Mouse (Mus musculus) MEL (cell line): ENCODE measurements at regions not wholly inside any gene's neighbourhood (a gene's known extent, or its start where the extent isn't known, plus 50 kb on each side); places are given as distances from the start of the nearest gene placed in this dataset.

Source experiments
- DNase-seq: peaks from one replicate; pipeline ENCODE4 v3.0.0; 2011; ENCODE audit warnings: low read depth, low spot score
- H3K27ac ChIP-seq: 2 replicates; pipeline ENCODE4 v1.5.1; 2012; ENCODE audit warnings: low read depth, mild to moderate bottlenecking, control low read depth, low read length, moderate library complexity; ENCODE audit not compliant: control insufficient read depth
- H3K27me3 ChIP-seq, 2 experiments: fragments of 150-350 bp in 1 of 2; sonication (generic) in 1 of 2; 2 replicates each; pipeline ENCODE4 v1.6.1; 2012; ENCODE audit warnings: low read length in 2 of 2, mild to moderate bottlenecking in 2 of 2, improper control_type of control experiment in 1 of 2, moderate library complexity in 1 of 2; ENCODE audit not compliant: insufficient read depth in 2 of 2, control insufficient read depth in 1 of 2
- H3K36me3 ChIP-seq, 2 experiments: 2 replicates each; pipeline ENCODE4 v1.6.1; 2012 to 2014; ENCODE audit warnings: low read length in 2 of 2, improper control_type of control experiment in 1 of 2, inconsistent platforms in 1 of 2, mild to moderate bottlenecking in 1 of 2; ENCODE audit not compliant: insufficient read depth in 2 of 2, control insufficient read depth in 1 of 2
- H3K4me1 ChIP-seq, 2 experiments: fragments of 150-350 bp in 1 of 2; sonication (generic) in 1 of 2; 2 replicates each; pipeline ENCODE4 v1.6.1; 2012; ENCODE audit warnings: low read length in 2 of 2, improper control_type of control experiment in 1 of 2, mild to moderate bottlenecking in 1 of 2; ENCODE audit not compliant: insufficient read depth in 2 of 2, control insufficient read depth in 1 of 2
- H3K4me3 ChIP-seq, 2 experiments: fragments of 150-350 bp in 1 of 2; sonication (generic) in 1 of 2; 2 replicates each; pipeline ENCODE4 v1.5.1; 2012; ENCODE audit warnings: low read depth in 2 of 2, low read length in 2 of 2, mild to moderate bottlenecking in 2 of 2, moderate library complexity in 2 of 2, control low read depth in 1 of 2, improper control_type of control experiment in 1 of 2; ENCODE audit not compliant: control insufficient read depth in 1 of 2, insufficient read depth in 1 of 2
- H3K79me2 ChIP-seq: 2 replicates; pipeline ENCODE4 v1.6.1; 2012; ENCODE audit warnings: mild to moderate bottlenecking, low read length, moderate library complexity; ENCODE audit not compliant: control insufficient read depth, poor library complexity, insufficient read depth
- H3K9ac ChIP-seq: 2 replicates; pipeline ENCODE4 v1.6.1; 2012; ENCODE audit warnings: low read depth, mild to moderate bottlenecking, control low read depth, low read length, moderate library complexity; ENCODE audit not compliant: control insufficient read depth, poor library complexity, severe bottlenecking
- H3K9me3 ChIP-seq: fragments of 150-350 bp; sonication (generic); replicated peaks from 2 replicates; pipeline ENCODE4 v1.6.1; 2012; ENCODE audit warnings: mild to moderate bottlenecking, low read length, improper control_type of control experiment, moderate library complexity; ENCODE audit not compliant: insufficient read depth
- BHLHE40 ChIP-seq: IDR thresholded peaks from 2 replicates; pipeline ENCODE4 v1.6.1; 2012; ENCODE audit warnings: low read depth, mild to moderate bottlenecking, inconsistent platforms, low read length, improper control_type of control experiment, borderline replicate concordance
- CHD2 ChIP-seq: IDR thresholded peaks from 2 replicates; pipeline ENCODE4 v1.6.1; 2011; ENCODE audit warnings: low read length, improper control_type of control experiment
- CTCF ChIP-seq, 3 experiments: IDR thresholded peaks in 2 of 3; conservative IDR thresholded peaks in 1 of 3; 2 replicates each; pipeline ENCODE4 v1.5.1; 2011 to 2012; ENCODE audit warnings: low read length in 3 of 3, low read depth in 2 of 3, mild to moderate bottlenecking in 2 of 3, improper control_type of control experiment in 1 of 3, inconsistent platforms in 1 of 3, mixed read lengths in 1 of 3, moderate library complexity in 1 of 3; ENCODE audit not compliant: control insufficient read depth in 1 of 3, insufficient read depth in 1 of 3, poor library complexity in 1 of 3, severe bottlenecking in 1 of 3
- E2F4 ChIP-seq: IDR thresholded peaks from 2 replicates; pipeline ENCODE4 v1.6.1; 2011; ENCODE audit warnings: low read depth, low read length, improper control_type of control experiment, borderline replicate concordance
- EP300 ChIP-seq, 2 experiments: IDR thresholded peaks; 2 replicates each; pipeline ENCODE4 v1.6.1; 2011; ENCODE audit warnings: improper control_type of control experiment in 2 of 2, low read length in 2 of 2, low read depth in 1 of 2, mild to moderate bottlenecking in 1 of 2
- ETS1 ChIP-seq: IDR thresholded peaks from 2 replicates; pipeline ENCODE4 v1.6.1; 2012; ENCODE audit warnings: low read depth, mild to moderate bottlenecking, inconsistent platforms, low read length, improper control_type of control experiment, moderate library complexity
- GABPA ChIP-seq: IDR thresholded peaks from 2 replicates; pipeline ENCODE4 v1.6.1; 2012; ENCODE audit warnings: low read depth, mild to moderate bottlenecking, inconsistent platforms, low read length, improper control_type of control experiment, moderate library complexity
- MEF2A ChIP-seq: IDR thresholded peaks from 2 replicates; pipeline ENCODE4 v1.6.1; 2014; ENCODE audit warnings: low read depth, mild to moderate bottlenecking, inconsistent platforms, low read length, improper control_type of control experiment; ENCODE audit not compliant: poor library complexity, insufficient replicate concordance, severe bottlenecking; ENCODE audit errors: extremely low read depth
- MYC ChIP-seq: IDR thresholded peaks from 2 replicates; pipeline ENCODE4 v1.6.1; 2011; ENCODE audit warnings: low read depth, mild to moderate bottlenecking, low read length, improper control_type of control experiment, moderate library complexity
- POLR2A ChIP-seq, 2 experiments: IDR thresholded peaks; 2 replicates each; pipeline ENCODE4 v1.6.1; 2011 to 2012; ENCODE audit warnings: low read length in 2 of 2, mild to moderate bottlenecking in 2 of 2, control low read depth in 1 of 2, improper control_type of control experiment in 1 of 2, low read depth in 1 of 2, moderate library complexity in 1 of 2; ENCODE audit not compliant: control insufficient read depth in 1 of 2, insufficient read depth in 1 of 2, poor library complexity in 1 of 2
- RAD21 ChIP-seq: IDR thresholded peaks from 2 replicates; pipeline ENCODE4 v1.6.1; 2011; ENCODE audit warnings: mild to moderate bottlenecking, low read depth, low read length, improper control_type of control experiment
- TAL1 ChIP-seq: IDR thresholded peaks from 2 replicates; pipeline ENCODE4 v1.6.1; 2012; ENCODE audit warnings: mild to moderate bottlenecking, inconsistent platforms, low read length, moderate library complexity, mixed read lengths
- TCF12 ChIP-seq: IDR thresholded peaks from 2 replicates; pipeline ENCODE4 v1.6.1; 2014; ENCODE audit warnings: low read depth, mild to moderate bottlenecking, inconsistent platforms, low read length, improper control_type of control experiment, moderate library complexity
- UBTF ChIP-seq: IDR thresholded peaks from 2 replicates; pipeline ENCODE4 v1.6.1; 2012; ENCODE audit warnings: low read depth, mild to moderate bottlenecking, inconsistent platforms, low read length, improper control_type of control experiment, moderate library complexity, borderline replicate concordance; ENCODE audit not compliant: insufficient read depth
- USF1 ChIP-seq: IDR thresholded peaks from 2 replicates; pipeline ENCODE4 v1.6.1; 2014; ENCODE audit warnings: low read depth, mild to moderate bottlenecking, inconsistent platforms, low read length, improper control_type of control experiment, moderate library complexity
- ZC3H11A ChIP-seq: IDR thresholded peaks from 2 replicates; pipeline ENCODE4 v1.6.1; 2012; ENCODE audit warnings: low read depth, mild to moderate bottlenecking, inconsistent platforms, low read length, improper control_type of control experiment
- ZMIZ1 ChIP-seq: IDR thresholded peaks from 2 replicates; pipeline ENCODE4 v1.6.1; 2012; ENCODE audit warnings: low read depth, mild to moderate bottlenecking, inconsistent platforms, low read length, improper control_type of control experiment, moderate library complexity

DNA sequence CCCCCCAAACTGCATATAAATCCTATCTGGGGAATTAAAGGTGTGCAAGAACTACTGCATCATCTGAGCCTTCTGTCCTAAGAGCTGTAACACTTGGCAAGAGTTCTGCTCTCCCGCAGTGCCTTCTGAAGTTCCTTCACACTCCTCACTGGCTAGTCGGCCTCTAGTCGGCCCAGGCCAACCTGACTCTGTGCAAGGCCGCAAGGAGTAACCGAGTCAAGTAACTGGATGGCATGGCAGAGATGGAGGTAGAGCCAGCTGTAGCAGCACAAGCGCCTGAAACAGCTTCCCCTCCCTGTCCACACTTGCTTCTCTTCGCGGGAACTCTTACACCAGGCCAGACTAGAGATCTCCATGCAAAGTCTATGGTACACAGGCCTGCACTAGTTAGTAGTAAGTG lies 179.7 kb upstream of the Igbp1b start:
- Histone ChIP-seq H3K36me3 (no peaks in the 10 kb centered on the region), H3K4me3 (no peak overlapping the region), H3K79me2 (no peaks in the 10 kb centered on the region), H3K27me3 (no peaks in the 10 kb centered on the region), H3K27ac (no peak overlapping the region), H3K4me1 (no peaks in the 10 kb centered on the region), H3K9ac (no peak overlapping the region), H3K9me3 (no peaks in the 10 kb centered on the region)
- TF ChIP-seq CTCF (IDR thresholded peaks at IDR 0.05 in 2 of 3, conservative IDR thresholded peaks at IDR 0.05 in 1 of 3; ENCODE audit: control insufficient read depth in 1 of 3, insufficient read depth in 1 of 3, low read depth in 2 of 3, low read length in 3 of 3, poor library complexity in 1 of 3, severe bottlenecking in 1 of 3) (no peak), CHD2 (no peak), GABPA (no peak), MYC (no peak), TCF12 (no peak), E2F4 (no peak), MEF2A (no peak), RAD21 (no peak), ZC3H11A (no peak), BHLHE40 (no peak), UBTF (no peak), ETS1 (no peak), EP300 (IDR thresholded peaks at IDR 0.05; ENCODE audit: low read depth in 1 of 2, low read length in 2 of 2) (no peak)
- DNase-seq: no peak

DNA sequence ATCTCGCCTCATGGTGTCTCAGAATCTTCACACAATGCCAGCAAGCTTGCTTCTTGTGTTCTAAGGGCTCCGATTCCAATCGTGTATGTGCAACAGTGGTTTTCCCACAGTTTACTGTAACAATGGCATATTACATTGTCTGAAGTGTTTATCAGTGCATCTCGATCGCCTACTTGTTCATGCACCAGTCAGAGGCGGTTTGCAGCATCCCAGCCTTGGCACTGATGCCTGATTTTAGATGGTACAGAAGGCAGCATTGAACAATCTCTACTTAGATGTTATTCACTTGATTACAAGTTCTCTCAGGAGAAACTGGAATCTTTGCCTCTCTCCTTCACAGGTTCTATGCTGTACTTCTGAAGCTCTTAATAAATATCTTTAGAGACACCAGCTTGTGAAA lies 176.5 kb upstream of the Igbp1b start:
- no peak for TF ChIP-seq MYC
- no peak for TF ChIP-seq TCF12
- no peak for TF ChIP-seq ZMIZ1
- no peak for TF ChIP-seq USF1
- no peak for TF ChIP-seq TAL1
- TF ChIP-seq ZC3H11A: no peak
- TF ChIP-seq POLR2A (IDR thresholded peaks at IDR 0.05; ENCODE audit: control insufficient read depth in 1 of 2, insufficient read depth in 1 of 2, low read depth in 1 of 2, low read length in 2 of 2, poor library complexity in 1 of 2): no peak
- no peak overlapping the region for H3K9ac ChIP-seq
- no peak for DNase-seq
- H3K27ac ChIP-seq: no peak overlapping the region
- H3K27me3 ChIP-seq: no peaks in the 10 kb centered on the region
- H3K36me3 ChIP-seq: no peaks in the 10 kb centered on the region
- H3K4me1 ChIP-seq: no peaks in the 10 kb centered on the region
- no peaks in the 10 kb centered on the region for H3K79me2 ChIP-seq
- H3K9me3 ChIP-seq: no peaks in the 10 kb centered on the region
- no peak overlapping the region for H3K4me3 ChIP-seq
